Mouse (Mus musculus) heart, postnatal 14 days (tissue): Measurements from ENCODE around the gene Olfr697. TPM values are rescaled to one million over a fixed set of nuclear protein-coding genes. Genes with fewer than 3 reads are reported as not detected.
"Not testable (repeated sequence)": the region's sequence is repeated elsewhere in the genome, so short reads cannot be mapped to it uniquely, and the experiment has no call there.

Experiments used
- DNase-seq, 2 experiments: peaks; one replicate each; pipeline ENCODE4 v3.0.0; 2021 to 2022
- intact Hi-C: fragments of 180-260 bp; cut with DNase I; formaldehyde crosslinking; loops from one replicate; pipeline ENCODE4 v1.15.1; 2025
- long read RNA-seq, 2 experiments: library from polyadenylated mRNA; stranded (forward); transcript quantifications; one replicate each; pipeline ENCODE4 v2.0.0; 2021
- total RNA-seq, 2 experiments: library from RNA; stranded (reverse); gene quantifications; 2 replicates each; pipeline ENCODE4 v1.2.3; 2021

The Olfr697 gene
- not detected for total RNA-seq
- long read RNA-seq, experiment 1, result 0 reads
- long read RNA-seq, experiment 2, result 0 reads

DNA sequence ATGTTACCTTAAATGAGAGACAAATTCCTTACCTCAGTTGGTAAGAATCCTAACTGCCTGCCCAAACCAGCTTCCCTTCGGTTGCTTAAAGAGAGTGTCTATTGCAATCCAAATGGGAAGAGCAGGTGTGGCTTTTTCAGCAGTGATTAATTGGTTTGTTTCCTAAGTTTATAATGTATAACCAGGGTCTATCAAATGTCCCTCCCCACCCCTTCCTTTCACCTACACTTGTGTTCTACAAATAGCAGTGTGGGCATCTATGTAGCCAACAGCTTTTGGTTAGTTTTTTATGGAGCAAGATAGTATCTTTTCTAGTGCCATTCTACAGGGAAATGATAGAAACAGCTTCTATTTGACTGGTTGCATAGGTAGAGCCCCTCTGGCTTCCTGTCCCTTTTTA is at the start of gene Olfr697:
TSS of gene Olfr697 (minus strand) at position 101 of the 400 bp plus-strand sequence.
- DNase-seq, result no peak
- intact Hi-C loops, result no loop called here

DNA sequence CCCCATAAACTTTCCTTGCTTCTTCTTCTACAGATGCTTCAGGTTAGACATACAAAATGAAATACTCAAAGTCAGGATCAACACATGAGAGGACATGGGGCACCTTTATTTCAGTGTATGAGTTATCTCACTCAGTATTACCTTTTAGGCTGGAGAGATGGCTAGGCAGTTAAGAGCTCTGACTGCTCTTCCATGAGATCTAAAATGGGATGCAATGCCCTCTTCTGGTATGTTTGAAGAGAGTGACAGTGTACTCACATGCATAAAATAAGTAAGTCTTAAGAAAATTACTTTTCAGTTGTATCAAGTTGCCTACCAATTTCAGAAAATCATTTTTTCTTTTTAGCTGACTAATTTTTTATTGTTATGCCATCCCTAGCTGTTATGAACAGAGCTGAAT is 46.1 kb upstream of the Olfr697 start:
- intact Hi-C loops, result no loop called here
- DNase-seq, result no peak

GRCm38 (mm10) chr7:106761008-106761407 is 18.8 kb upstream of the Olfr697 start:
- DNase-seq, intact Hi-C loops: not testable (repeated sequence)

DNA sequence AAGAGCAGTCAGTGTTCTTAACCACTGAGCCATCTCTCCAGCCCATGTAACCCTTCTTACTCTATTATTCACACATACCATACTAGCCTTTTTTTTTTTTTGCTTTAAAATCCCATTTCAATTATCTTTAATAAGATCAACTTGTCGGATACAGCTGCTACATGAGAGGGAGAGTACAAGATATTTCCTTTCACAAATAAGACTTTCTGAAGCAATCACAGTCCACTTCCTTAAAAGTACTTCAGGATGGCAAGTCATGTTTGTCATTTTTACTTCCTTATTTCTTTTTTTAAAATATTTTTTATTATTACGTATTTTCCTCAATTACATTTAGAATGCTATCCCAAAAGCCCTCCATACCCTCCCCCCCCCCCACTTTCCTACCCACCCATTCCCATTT is 16.6 kb upstream of the Olfr697 start:
- intact Hi-C loops, result no loop called here
- no peak for DNase-seq

GRCm38 (mm10) chr7:106755297-106755696 is 13.1 kb upstream of the Olfr697 start, which contains the start of gene Olfr698:
Gene Olfr698, minus strand, starts transcription at chr7:106755397.
- intact Hi-C loops, result no loop called here

DNA sequence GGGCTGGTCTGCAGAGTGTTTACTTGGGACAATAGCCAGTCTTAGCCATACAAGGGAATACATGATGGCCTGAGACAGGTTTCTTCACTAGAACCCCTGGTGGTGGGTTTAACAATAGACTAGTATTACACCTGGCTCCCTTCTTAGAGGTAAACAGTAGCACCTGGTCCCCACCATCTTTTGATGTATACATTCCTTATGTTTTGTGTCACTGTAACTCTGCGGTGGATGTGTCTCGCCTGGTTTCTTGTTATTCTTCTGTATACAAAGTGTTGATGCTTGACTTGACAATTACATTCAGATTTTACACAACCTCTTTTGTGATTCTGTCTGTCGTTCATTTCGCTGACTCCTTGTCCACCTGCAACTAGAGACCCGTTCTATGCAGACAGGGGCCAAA is 3.6 kb upstream of the Olfr697 start:
- intact Hi-C loops, result no loop called here
- DNase-seq, result no peak

More at GRCm38 (mm10) chr7:106755297-106755696, 13.1 kb upstream of the Olfr697 start, which contains the start of gene Olfr698:
- no peak for DNase-seq

- intact Hi-C loops, result no loop called here
- DNase-seq, result no peak
These were observed 5.2 kb downstream of the Olfr697 start for GRCm38 (mm10) chr7:106737028-106737427.

GRCm38 (mm10) chr7:106733717-106734116 is 8.5 kb downstream of the Olfr697 start:
- intact Hi-C loops, result no loop called here

DNA sequence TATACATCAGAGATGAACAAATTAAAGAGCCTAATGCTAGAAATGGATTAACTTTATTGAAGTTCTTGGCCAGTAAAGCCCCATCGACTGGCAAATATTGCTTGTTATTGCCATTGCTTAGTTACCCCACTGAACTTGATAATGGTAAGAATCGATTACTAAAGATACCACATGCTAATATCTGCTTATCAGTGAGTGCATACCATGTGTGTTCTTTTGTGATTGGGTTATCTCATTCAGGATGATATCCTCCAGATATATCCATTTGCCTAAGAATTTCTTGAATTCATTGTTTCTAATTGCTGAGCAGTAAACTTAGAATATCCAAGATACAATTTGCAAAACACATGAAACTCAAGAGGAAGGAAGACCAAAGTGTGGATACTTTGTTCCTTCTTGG is 16.6 kb downstream of the Olfr697 start:
- intact Hi-C loops, DNase-seq: not testable (repeated sequence)

More at GRCm38 (mm10) chr7:106733717-106734116, 8.5 kb downstream of the Olfr697 start:
- no peak for DNase-seq

DNA sequence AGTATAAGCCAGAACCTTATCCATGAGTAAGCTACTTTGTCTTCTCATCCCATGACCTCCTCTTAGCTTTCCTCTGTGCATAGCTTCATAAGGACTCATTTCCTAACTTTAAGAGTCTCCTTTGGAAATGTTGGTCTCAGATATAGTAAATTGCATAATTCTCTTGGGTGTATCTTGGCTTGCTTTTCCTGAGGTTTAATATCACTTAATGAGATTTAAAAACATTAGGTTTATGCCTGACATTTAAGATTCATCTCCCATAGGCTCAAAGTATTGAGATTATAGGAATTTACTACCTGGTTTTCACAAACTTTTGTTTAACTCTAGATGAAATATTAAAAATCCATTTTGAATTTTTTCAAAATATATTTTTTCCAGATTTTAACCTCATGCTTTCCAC is 25.9 kb downstream of the Olfr697 start, which contains the start of gene Olfr695:
TSS of gene Olfr695 (minus strand) at position 101 of the 400 bp plus-strand sequence.
- intact Hi-C loops, result no loop called here
- DNase-seq, result no peak

DNA sequence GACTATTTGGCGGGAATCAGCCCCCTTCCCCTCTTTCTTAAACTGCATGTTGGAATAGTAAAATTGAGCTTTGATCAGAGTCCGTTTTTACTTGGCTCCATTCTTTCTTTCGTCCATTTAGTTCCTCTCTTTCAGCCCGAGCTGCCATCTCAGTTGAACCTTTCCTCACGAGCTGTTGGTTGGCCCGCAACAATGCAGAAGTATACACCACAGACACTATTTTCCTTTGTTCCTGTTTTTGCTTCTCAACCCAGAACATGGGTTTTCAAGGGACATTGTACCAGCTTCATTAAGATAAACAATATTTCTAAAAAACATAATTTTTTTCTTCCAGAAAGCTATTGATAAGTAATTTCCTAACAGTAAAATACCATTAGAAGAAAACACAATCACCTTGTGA is 30.8 kb downstream of the Olfr697 start:
- no peak for DNase-seq
- intact Hi-C loops, result no loop called here

DNA sequence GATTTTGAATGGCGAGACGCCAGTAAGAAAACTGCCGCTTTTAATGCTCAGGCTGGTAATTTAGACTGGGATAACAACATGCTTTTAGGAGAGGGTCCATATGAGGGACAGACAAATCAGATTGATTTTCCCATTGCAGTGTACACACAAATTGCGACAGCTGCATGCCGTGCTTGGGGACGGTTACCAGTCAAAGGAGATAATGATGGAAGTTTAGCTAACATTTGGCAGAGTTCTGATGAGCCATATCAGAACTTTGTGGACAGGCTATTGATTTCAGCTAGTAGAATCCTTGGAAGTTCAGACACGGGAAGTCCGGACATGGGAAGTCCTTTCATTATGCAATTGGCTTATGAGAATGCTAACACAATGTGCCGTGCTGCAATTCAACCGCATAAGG is 34.5 kb downstream of the Olfr697 start:
- intact Hi-C loops, DNase-seq: not testable (repeated sequence)

- DNase-seq, result no peak
- intact Hi-C loops, result no loop called here
These were observed 45.4 kb downstream of the Olfr697 start for GRCm38 (mm10) chr7:106696891-106697290.

- DNase-seq, result no peak
- intact Hi-C loops, result no loop called here
These were observed 49.3 kb downstream of the Olfr697 start for GRCm38 (mm10) chr7:106692976-106693375.

GRCm38 (mm10) chr7:106691714-106692113 is 50.5 kb downstream of the Olfr697 start, which contains the start of gene Olfr694:
Gene Olfr694, minus strand, starts transcription at chr7:106691814.
- no peak for DNase-seq
- intact Hi-C loops, result no loop called here

Other genes starting within 250 kb of the Olfr697 start
- not detected for gene Olfr693, start 61.9 kb downstream of the Olfr697 start, total RNA-seq
- gene Olfr694, start 50.6 kb downstream of the Olfr697 start, total RNA-seq, result not detected
- not detected for gene Olfr695, start 26.0 kb downstream of the Olfr697 start, total RNA-seq
- gene Olfr698, start 13.0 kb upstream of the Olfr697 start, total RNA-seq, result not detected
- not detected for gene Olfr699, start 50.8 kb upstream of the Olfr697 start, total RNA-seq
- gene Olfr700, start 66.4 kb upstream of the Olfr697 start, total RNA-seq, result not detected
- gene Olfr701, start 71.7 kb upstream of the Olfr697 start, total RNA-seq, result not detected
- not detected for gene Olfr702, start 91.5 kb upstream of the Olfr697 start, total RNA-seq
- not detected for gene Olfr703, start 100.9 kb upstream of the Olfr697 start, total RNA-seq
- gene Olfr704, start 120.7 kb upstream of the Olfr697 start, total RNA-seq, result not detected
- gene Olfr705, start 134.4 kb upstream of the Olfr697 start, total RNA-seq, result not detected
- not detected for gene Olfr706, start 145.7 kb upstream of the Olfr697 start, total RNA-seq
- gene Olfr707, start 158.8 kb upstream of the Olfr697 start, total RNA-seq, result not detected
- gene Olfr1532-ps1, start 165.6 kb upstream of the Olfr697 start, total RNA-seq, result not detected
- not detected for gene Olfr709-ps1, start 189.8 kb upstream of the Olfr697 start, total RNA-seq
- not detected for gene Olfr710, start 205.9 kb upstream of the Olfr697 start, total RNA-seq
- not detected for gene Olfr6, start 221.5 kb upstream of the Olfr697 start, total RNA-seq
- not detected for gene Olfr711, start 233.0 kb upstream of the Olfr697 start, total RNA-seq